Mouse (Mus musculus) kidney, adult 10 weeks (tissue): Measurements from ENCODE around the gene Cd55b. TPM values are rescaled to one million over a fixed set of nuclear protein-coding genes. Genes with fewer than 3 reads are reported as not detected.

Experiments
- polyA plus RNA-seq: library from polyadenylated mRNA; stranded (reverse); fragments of 350-450 nt; fragmentation: Illumina TruSeq; extraction: RNeasy Lipid Tissue Mini Kit (QIAGEN cat#74804); gene quantifications from one replicate; pipeline ENCODE4 v1.2.3, GENCODE M21; 2014; ENCODE audit warnings: low read depth, low replicate concordance

Cd55b gene
- polyA plus RNA-seq: not detected

DNA sequence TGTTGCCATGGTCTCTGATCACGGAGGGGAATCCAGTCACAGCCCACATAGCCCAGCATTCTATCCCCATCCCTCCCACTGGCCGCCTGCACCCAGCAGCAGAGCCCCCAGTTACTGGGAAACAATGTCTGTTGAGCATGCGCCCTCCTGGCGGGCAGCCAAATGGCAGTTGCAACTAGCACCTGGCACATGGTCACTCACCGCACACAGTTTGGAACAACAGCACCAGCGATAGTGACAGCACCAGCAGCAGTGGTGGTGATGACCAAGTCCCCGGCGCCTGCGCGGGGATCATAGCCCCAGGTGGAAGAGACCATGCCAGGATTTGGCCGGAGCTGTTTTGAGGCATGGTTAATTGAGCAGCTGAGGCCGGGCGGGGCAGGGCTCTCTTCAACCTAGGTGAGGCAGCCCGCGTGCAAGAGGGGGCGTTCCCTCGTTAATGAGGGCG is at the start of gene Cd55b:
TSS of gene Cd55b (minus strand) at position 346 of the 448 bp plus-strand sequence.

DNA sequence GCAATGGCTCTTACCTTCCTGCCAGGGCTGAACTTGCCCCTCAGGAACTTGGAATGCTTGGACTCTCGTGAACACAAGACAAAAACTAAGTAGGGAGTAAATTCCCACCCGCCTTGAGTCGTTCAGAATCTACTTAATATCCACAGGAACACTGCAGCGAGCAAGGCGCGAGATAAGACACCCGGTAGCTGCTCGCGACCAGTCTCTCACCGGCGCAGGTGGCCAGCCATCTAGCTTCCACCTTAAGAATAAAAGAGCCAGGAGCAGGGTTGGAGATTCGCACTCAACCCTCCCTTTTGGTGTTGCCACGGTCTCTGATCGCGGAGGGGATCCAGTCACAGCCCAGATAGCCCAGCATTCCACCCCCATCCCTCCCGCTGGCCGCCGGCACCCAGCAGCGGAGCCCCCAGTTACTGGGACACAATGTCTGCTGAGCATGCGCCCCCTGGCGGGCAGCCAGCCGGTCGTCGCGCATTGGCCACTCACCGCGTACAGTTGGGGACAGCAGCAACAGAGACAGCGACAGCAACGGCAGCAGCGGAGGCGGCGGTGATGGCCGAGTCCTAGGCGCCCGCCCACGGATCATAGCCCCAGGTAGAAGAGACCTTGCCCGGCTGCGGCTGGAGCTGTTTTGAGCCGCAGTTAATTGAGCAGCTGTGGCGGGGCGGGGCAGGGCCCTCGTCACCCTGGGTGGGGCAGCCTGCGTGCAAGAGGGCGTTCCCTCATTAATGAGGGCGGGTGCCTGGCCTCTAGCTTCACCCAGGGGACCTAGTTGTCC is 39.5 kb upstream of the Cd55b start, which contains the start of gene Cd55:
TSS of gene Cd55 (minus strand) at position 661 of the 778 bp plus-strand sequence.

Other genes with a start within 250 kb of the Cd55b start
- gene Cd55, start 39.7 kb upstream of the Cd55b start, polyA plus RNA-seq: 39.8 TPM
- gene Zp3r, start 206.6 kb upstream of the Cd55b start, polyA plus RNA-seq: not detected
- gene C4bp, start 238.6 kb upstream of the Cd55b start, polyA plus RNA-seq: not detected